Mouse (Mus musculus): Measurements from ENCODE around the gene Nr1h5.

DNA sequence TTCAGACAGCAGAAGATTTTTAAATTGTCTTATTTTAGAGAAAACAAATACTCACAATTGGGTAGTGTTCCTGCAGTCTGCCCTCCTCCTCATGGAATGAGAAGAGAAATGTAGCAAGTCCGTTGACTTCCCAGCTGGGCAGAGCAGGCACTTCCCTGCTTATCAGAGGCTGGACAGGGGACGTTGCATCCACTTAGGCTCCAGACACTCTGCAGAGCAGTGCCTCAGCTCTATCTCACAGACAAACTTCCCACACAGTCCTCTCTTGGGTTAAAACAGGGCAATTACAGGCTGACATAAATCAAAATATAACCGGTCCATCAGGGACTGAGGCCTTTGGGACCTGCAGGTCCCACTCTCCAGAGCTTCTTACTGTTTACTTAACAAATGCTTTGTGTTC lies at the start of gene Nr1h5:
- no peak for TF ChIP-seq ELF1 (IDR thresholded peaks at IDR 0.05; ENCODE audit: low read depth, low read length)
- TF ChIP-seq ETS1 (IDR thresholded peaks at IDR 0.05; ENCODE audit: low read depth, low read length) = no peak

Measured in MEL (cell line).